Mouse (Mus musculus): ENCODE measurements around the gene Tanc1.

Gene Tanc1

GRCm38 (mm10) chr2:59717746-59718294 lies 106.0 kb downstream of the Tanc1 start:
- in situ Hi-C loops (cut with MseI, MboI) = no loop called here

- in situ Hi-C loops (cut with MseI, MboI) = no loop called here
Measured at GRCm38 (mm10) chr2:59718601-59719416, 107.0 kb downstream of the Tanc1 start.

GRCm38 (mm10) chr2:59719831-59720230 lies 108.0 kb downstream of the Tanc1 start:
- in situ Hi-C loops (cut with MseI, MboI) = no loop called here

GRCm38 (mm10) chr2:59721119-59721518 lies 109.3 kb downstream of the Tanc1 start:
- in situ Hi-C loops (cut with MseI, MboI) = no loop called here

- in situ Hi-C loops (cut with MseI, MboI) = no loop called here
Measured at GRCm38 (mm10) chr2:59721758-59722157, 109.9 kb downstream of the Tanc1 start.

- in situ Hi-C loops (cut with MseI, MboI) = no loop called here
Measured at GRCm38 (mm10) chr2:59723311-59723710, 111.5 kb downstream of the Tanc1 start.

GRCm38 (mm10) chr2:59725518-59726185 lies 113.8 kb downstream of the Tanc1 start:
- in situ Hi-C loops (cut with MseI, MboI) = no loop called here

GRCm38 (mm10) chr2:59731831-59732230 lies 120.0 kb downstream of the Tanc1 start:
- in situ Hi-C loops (cut with MseI, MboI) = no loop called here

GRCm38 (mm10) chr2:59733410-59733809 lies 121.6 kb downstream of the Tanc1 start:
- in situ Hi-C loops (cut with MseI, MboI) = no loop called here

- in situ Hi-C loops (cut with MseI, MboI) = no loop called here
Measured at GRCm38 (mm10) chr2:59736401-59736898, 124.6 kb downstream of the Tanc1 start.

- in situ Hi-C loops (cut with MseI, MboI) = no loop called here
Measured at GRCm38 (mm10) chr2:59737368-59737767, 125.5 kb downstream of the Tanc1 start.

- in situ Hi-C loops (cut with MseI, MboI) = no loop called here
Measured at GRCm38 (mm10) chr2:59738356-59738755, 126.5 kb downstream of the Tanc1 start.

- in situ Hi-C loops (cut with MseI, MboI) = no loop called here
Measured at GRCm38 (mm10) chr2:59739036-59739435, 127.2 kb downstream of the Tanc1 start.

- in situ Hi-C loops (cut with MseI, MboI) = loop anchor here in 1 of 2 experiments (10.0 kb wide), 1 partner anchor 198 kb away; no protein-coding TSS in a partner anchor
Measured at GRCm38 (mm10) chr2:59742500-59743116, 130.8 kb downstream of the Tanc1 start.

- in situ Hi-C loops (cut with MseI, MboI) = loop anchor here (5.0 to 10.0 kb wide), 2 partner anchors 201 to 203 kb away; no protein-coding TSS in a partner anchor
Measured at GRCm38 (mm10) chr2:59745428-59745827, 133.6 kb downstream of the Tanc1 start.

GRCm38 (mm10) chr2:59746070-59746469 lies 134.2 kb downstream of the Tanc1 start:
- in situ Hi-C loops (cut with MseI, MboI) = loop anchor here (5.0 to 10.0 kb wide), 2 partner anchors 201 to 204 kb away; no protein-coding TSS in a partner anchor

GRCm38 (mm10) chr2:59747757-59748156 lies 135.9 kb downstream of the Tanc1 start:
- in situ Hi-C loops (cut with MseI, MboI) = loop anchor here (5.0 to 10.0 kb wide), 2 partner anchors 203 to 205 kb away; no protein-coding TSS in a partner anchor

- in situ Hi-C loops (cut with MseI, MboI) = loop anchor here (5.0 to 10.0 kb wide), 2 partner anchors 205 to 207 kb away; no protein-coding TSS in a partner anchor
Measured at GRCm38 (mm10) chr2:59749371-59749770, 137.5 kb downstream of the Tanc1 start.

- in situ Hi-C loops (cut with MseI, MboI) = no loop called here
Measured at GRCm38 (mm10) chr2:59751172-59751571, 139.3 kb downstream of the Tanc1 start.

GRCm38 (mm10) chr2:59752148-59752547 lies 140.3 kb downstream of the Tanc1 start:
- in situ Hi-C loops (cut with MseI, MboI) = no loop called here

GRCm38 (mm10) chr2:59752766-59753165 lies 140.9 kb downstream of the Tanc1 start:
- in situ Hi-C loops (cut with MseI, MboI) = no loop called here
